Mouse (Mus musculus) heart, adult 2 months (tissue): Measurements from ENCODE around the gene Pom121l2.

Experiments
- CTCF ChIP-seq: fragments of 200-600 bp; IDR thresholded peaks from 2 replicates; pipeline ENCODE4 v1.8.1; 2022; ENCODE audit warnings: antibody characterized with exemption, mild to moderate bottlenecking, moderate library complexity
- POLR2A ChIP-seq: fragments of 200-500 bp; IDR thresholded peaks from 2 replicates; pipeline ENCODE4 v1.6.1; 2011; ENCODE audit warnings: mild to moderate bottlenecking, low read depth, low read length, control low read depth; ENCODE audit not compliant: insufficient read depth

DNA sequence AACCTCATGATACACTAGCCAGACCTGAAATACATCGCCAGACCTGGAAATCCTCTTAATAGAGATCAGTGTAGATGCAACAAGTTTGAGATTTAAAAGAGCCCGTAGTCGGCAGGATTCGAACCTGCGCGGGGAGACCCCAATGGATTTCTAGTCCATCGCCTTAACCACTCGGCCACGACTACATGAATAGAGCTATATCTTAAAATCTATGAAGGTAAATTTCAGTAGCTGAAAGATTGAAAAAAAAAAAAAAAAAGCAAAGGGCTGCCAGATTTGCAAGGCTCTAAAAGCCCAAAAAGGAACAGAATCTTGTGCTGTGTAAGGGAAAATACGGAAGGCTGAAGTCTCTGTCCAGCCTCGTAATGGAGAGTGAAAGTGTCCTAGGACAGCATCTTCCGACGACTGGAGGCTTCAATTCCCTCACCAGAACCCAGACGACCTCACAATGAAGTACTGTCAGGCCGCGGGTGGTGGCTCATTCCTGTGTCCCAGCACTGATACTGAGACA is 40.1 kb upstream of the Pom121l2 start:
- TF ChIP-seq CTCF: no peak
- no peak for TF ChIP-seq POLR2A
